Mouse (Mus musculus): ENCODE measurements around the gene Pld1. TPM values are rescaled to one million over a fixed set of nuclear protein-coding genes. Genes with fewer than 3 reads are reported as not detected.

The Pld1 gene
- not detected in 2 replicates for polyA plus RNA-seq (2012)

DNA sequence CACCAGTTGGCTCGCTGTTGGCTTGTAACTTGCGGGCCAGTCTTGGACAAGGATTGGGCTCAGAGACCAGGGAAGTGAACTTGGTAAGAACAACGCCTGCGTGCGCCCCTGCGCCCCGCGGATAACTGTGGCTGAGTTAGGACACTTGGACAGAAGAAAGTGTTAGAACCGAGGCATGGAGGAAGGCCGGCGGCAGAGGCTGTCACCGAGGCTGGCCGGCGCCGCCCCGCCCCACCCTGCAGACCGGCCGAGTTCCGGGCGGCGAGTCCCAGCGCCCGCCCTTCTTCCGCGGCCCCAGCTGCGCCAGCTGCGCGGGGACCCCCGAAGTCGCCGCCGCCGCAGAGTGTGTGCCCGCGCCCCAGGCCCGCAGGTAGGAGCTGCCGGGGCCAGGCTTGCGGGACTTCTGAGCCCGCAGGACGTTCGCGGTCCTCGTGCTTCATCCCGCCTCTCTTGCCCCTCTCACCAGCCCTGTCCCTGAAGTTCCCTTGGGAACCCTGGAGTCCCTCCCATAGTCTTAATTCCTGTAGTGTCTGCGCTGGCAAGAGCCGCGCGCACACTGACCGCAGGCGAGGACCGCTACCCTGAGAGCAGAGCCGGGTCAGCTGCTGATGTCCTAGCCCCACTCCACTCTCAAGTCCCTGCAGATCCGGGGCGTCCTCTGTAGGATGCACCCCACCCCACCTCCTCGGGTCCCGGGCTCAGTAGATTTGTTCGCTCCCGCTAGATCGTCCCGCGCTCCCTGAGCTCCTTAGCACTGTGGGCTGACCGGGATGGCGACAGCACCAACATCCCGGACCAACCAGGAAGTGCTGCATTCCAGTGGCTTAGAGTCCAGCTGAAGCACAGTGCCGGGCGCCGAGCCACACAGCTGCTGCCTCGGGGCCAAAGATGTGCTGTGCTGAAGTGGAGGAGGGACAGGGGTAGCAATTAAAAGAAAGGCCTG lies at the start of gene Pld1:
TSS of gene Pld1 (plus strand) at position 315 of the 943 bp plus-strand sequence.
- H3K36me3 ChIP-seq (ENCODE audit: control insufficient read depth), result no peaks in the 10 kb centered on the region
- TF ChIP-seq TAL1 (IDR thresholded peaks at IDR 0.05; ENCODE audit: low read length) (no peak), GATA1 (IDR thresholded peaks at IDR 0.05; ENCODE audit: low read length) (no peak)
- peaks cover 25% of the 10 kb centered on the region for H3K27me3 ChIP-seq (ENCODE audit: control insufficient read depth)
- peak within 1 kb of the TSS; percentile 54 for H3K4me3 ChIP-seq (replicated peaks)
- no peaks in the 10 kb centered on the region for H3K9me3 ChIP-seq (ENCODE audit: control insufficient read depth, low read length)
- H3K4me1 ChIP-seq (ENCODE audit: control insufficient read depth), result peaks cover 5% of the 10 kb centered on the region

DNA sequence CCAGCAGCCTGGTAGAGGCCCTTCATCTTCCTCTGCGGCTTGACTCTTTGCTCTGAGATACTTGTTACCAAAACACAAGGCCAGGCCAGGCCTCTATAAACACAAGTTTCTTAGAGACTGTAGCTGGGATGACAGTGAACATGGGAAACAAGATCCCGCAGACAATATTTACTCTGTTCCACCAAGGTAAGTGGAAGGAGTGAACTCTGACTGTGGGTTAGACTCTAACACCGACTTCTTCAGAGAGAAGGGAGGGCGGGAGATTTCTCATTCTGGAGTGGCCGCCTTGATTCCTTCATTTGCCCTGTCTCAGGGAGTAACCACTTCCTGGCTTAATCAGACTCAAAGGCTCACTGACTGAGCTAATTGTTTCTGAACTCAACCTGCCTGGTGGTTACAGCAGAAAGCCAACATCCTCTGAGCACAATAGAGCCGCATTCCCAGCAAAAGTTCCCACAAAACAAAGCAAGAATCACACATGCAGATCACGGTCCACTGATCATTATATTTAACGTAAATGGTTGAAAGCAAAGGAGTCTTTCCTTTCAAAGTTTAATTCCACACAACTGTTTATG lies 42.1 kb upstream of the Pld1 start, which contains the start of gene Tmem212:
TSS of gene Tmem212 (minus strand) at position 51 of the 575 bp plus-strand sequence.
- TF ChIP-seq GATA1 (IDR thresholded peaks at IDR 0.05; ENCODE audit: low read length) (no peak), TAL1 (IDR thresholded peaks at IDR 0.05; ENCODE audit: low read length) (no peak)
- H3K4me3 ChIP-seq (replicated peaks), result no peak within 1 kb of the TSS
- no peaks in the 10 kb centered on the region for H3K36me3 ChIP-seq (ENCODE audit: control insufficient read depth)
- H3K9me3 ChIP-seq (ENCODE audit: control insufficient read depth, low read length), result no peaks in the 10 kb centered on the region
- no peaks in the 10 kb centered on the region for H3K27me3 ChIP-seq (ENCODE audit: control insufficient read depth)
- H3K4me1 ChIP-seq (ENCODE audit: control insufficient read depth), result no peaks in the 10 kb centered on the region

DNA sequence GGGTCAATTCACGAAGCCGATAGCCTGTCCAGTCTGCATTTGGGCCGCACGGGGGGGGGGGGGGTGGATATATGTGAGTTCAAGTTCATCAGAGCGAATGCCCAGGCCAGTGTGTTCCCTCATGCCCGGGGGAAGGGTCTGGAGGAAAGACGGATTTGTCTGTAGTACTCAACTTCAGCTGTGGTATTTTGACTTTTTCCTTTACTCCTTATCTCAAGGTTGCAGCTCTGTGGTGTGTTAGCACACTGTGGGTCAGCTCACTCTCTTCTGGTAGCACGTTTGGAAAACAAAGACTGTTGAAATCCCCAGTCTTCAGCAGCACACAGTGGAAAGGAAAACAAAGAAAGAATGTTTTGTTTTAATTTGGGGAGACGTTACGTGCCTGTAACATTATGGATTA lies 40.3 kb upstream of the Pld1 start:
- no peaks in the 10 kb centered on the region for H3K4me1 ChIP-seq (ENCODE audit: control insufficient read depth)
- H3K9me3 ChIP-seq (ENCODE audit: control insufficient read depth, low read length), result no peaks in the 10 kb centered on the region
- no peak overlapping the region for H3K4me3 ChIP-seq (replicated peaks)
- TF ChIP-seq TAL1 (IDR thresholded peaks at IDR 0.05; ENCODE audit: low read length) (no peak), GATA1 (IDR thresholded peaks at IDR 0.05; ENCODE audit: low read length) (no peak)
- no peaks in the 10 kb centered on the region for H3K27me3 ChIP-seq (ENCODE audit: control insufficient read depth)
- no peaks in the 10 kb centered on the region for H3K36me3 ChIP-seq (ENCODE audit: control insufficient read depth)

DNA sequence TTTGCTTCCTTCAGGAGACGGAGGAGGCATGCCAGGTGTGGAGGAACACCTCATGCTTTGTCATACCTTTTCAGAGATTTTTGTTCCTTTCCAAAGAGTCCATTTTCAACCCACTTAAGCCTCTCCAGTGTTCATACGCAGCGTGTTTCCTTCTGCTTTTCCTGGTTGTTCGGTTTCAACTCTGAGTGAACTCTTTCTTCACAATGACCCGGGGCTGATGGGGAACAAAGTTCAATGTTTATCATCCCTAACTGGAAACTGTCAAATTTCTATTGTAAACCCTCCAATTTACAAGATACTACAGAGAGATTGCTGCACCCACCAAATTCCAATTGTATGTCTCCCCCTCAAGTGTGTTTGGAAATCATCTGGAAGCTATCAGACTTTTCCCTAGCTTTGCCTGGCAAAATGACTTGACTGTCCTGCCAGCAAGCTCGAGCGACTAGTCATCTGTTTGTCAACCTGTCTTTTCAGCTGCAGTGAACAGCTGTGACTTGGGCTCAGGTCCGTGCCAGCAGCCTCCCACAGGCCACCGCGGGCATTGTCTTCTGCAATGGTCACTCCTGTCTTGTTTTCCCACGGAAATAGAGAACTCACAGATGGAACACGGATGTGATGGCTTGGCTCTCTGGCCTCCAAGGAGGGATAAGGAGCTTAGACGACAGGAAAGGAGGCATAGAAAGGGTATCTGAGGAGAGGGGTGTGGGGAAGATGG lies 39.3 kb upstream of the Pld1 start:
- no peaks in the 10 kb centered on the region for H3K9me3 ChIP-seq (ENCODE audit: control insufficient read depth, low read length)
- H3K4me3 ChIP-seq (replicated peaks), result no peak overlapping the region
- H3K4me1 ChIP-seq (ENCODE audit: control insufficient read depth), result no peaks in the 10 kb centered on the region
- H3K27me3 ChIP-seq (ENCODE audit: control insufficient read depth), result no peaks in the 10 kb centered on the region
- no peaks in the 10 kb centered on the region for H3K36me3 ChIP-seq (ENCODE audit: control insufficient read depth)
- TF ChIP-seq GATA1 (IDR thresholded peaks at IDR 0.05; ENCODE audit: low read length) (no peak), TAL1 (IDR thresholded peaks at IDR 0.05; ENCODE audit: low read length) (no peak)

DNA sequence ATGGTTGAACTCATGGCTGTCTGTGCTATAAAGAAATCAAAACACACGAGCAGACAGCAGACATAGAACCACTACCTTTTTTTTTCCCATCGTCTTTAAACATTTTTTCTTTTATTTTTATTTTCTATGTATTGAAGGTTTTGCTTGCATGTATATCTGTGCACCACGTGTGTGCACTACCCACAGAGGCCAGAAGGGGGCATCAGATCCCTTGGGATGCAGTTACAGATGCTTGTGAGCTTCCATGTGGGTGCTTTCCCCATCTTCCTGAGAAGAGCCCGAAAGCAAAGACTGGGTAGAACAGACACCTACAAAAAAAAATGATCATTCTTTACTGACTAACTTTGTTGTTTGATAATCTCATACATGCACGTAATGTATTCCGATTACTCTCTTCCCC lies 36.6 kb upstream of the Pld1 start:
- TF ChIP-seq GATA1 (IDR thresholded peaks at IDR 0.05; ENCODE audit: low read length), result no peak
- TF ChIP-seq TAL1 (IDR thresholded peaks at IDR 0.05; ENCODE audit: low read length), result no peak
- H3K4me3 ChIP-seq (replicated peaks), result no peak overlapping the region

DNA sequence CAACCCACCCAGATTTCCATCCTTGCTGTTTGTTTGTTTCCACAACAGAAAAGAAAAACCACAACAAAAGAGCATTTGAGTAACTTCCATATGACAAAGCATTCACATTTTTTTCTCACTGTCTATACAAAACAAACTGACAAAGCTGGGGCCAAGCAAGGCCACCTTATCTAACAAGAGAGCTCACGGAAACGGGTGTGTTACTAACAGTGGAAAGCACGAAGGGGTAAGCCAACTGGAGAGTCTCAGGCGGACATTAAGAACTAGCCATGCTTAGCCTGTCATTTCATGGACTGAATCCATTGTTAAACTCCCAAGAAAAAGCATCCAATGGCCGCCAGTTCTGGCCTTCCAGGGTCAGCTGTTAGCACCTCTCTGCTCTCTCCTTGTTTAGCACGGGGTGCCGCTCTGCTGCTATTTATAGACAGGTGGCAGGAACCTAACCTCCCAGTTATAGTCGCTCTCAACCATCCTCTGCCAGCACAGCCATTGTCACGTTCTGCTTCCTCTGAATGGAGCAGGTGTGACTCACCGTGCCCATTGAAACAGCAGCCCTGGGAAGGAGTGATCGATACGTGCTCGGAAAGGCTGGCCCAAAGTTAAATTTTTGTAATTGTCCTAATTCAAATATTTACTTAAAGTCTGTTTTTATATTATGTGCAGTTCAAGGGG lies 33.7 kb upstream of the Pld1 start:
- Histone ChIP-seq H3K27me3 (ENCODE audit: control insufficient read depth) (no peaks in the 10 kb centered on the region), H3K9me3 (ENCODE audit: control insufficient read depth, low read length) (no peaks in the 10 kb centered on the region), H3K4me1 (ENCODE audit: control insufficient read depth) (peaks cover 3% of the 10 kb centered on the region), H3K36me3 (ENCODE audit: control insufficient read depth) (no peaks in the 10 kb centered on the region), H3K4me3 (replicated peaks) (no peak overlapping the region)
- no peak for TF ChIP-seq TAL1 (IDR thresholded peaks at IDR 0.05; ENCODE audit: low read length)
- no peak for TF ChIP-seq GATA1 (IDR thresholded peaks at IDR 0.05; ENCODE audit: low read length)

More for the DNA sequence above, 36.6 kb upstream of the Pld1 start:
- Histone ChIP-seq H3K27me3 (ENCODE audit: control insufficient read depth) (no peaks in the 10 kb centered on the region), H3K4me1 (ENCODE audit: control insufficient read depth) (peaks cover 3% of the 10 kb centered on the region), H3K36me3 (ENCODE audit: control insufficient read depth) (no peaks in the 10 kb centered on the region), H3K9me3 (ENCODE audit: control insufficient read depth, low read length) (no peaks in the 10 kb centered on the region)

DNA sequence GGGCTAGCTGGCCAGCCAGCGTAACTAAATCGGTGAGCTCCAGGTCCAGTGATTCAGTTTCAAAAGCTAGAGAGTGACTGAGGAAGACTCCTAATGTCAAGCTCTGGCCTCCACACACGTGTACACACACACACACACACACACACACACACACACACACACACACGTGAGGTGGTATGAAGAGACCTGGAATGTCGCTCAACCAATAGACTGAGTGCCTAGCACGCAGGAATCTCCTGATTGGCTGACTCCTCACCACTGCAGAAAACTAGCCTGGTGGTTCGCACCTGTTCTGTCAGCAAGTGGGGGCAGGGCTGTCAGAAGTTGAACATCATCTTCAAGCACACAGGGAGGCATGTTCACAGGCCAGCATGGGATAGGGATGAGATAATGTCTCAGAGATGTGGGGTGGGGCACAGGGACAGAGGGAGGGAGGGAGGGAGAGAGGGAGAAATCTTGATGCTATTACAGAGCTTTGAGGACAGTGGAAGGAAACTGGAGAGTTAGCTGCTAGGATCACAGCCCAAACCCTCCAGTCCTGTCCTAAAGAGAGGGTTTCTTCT lies 31.8 kb upstream of the Pld1 start:
- no peaks in the 10 kb centered on the region for H3K27me3 ChIP-seq (ENCODE audit: control insufficient read depth)
- TF ChIP-seq TAL1 (IDR thresholded peaks at IDR 0.05; ENCODE audit: low read length), result no peak
- H3K4me3 ChIP-seq (replicated peaks), result no peak overlapping the region

DNA sequence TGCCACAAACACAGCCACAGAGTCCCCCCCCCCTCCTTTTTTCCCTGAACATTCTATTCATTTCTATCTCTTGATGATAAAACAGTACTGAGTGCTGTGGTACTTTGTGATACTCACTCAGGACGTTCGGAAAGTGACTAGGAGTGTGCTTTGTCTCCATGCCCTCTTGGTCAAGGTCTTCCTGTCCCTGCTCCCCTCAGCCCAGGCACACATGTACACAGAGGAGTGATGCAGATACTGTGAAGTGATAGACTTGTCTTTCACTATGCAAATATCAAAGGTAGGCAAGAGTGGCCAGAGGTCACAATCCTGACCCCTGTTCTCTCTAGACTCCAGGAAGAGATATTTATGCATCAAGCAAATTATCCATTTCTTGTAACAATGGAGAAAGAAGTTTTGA lies 31.2 kb upstream of the Pld1 start:
- Histone ChIP-seq H3K4me1 (ENCODE audit: control insufficient read depth) (peaks cover 3% of the 10 kb centered on the region), H3K36me3 (ENCODE audit: control insufficient read depth) (no peaks in the 10 kb centered on the region), H3K27me3 (ENCODE audit: control insufficient read depth) (no peaks in the 10 kb centered on the region), H3K4me3 (replicated peaks) (no peak overlapping the region), H3K9me3 (ENCODE audit: control insufficient read depth, low read length) (no peaks in the 10 kb centered on the region; the same call in 1 of the 2 replicates)
- TF ChIP-seq TAL1 (IDR thresholded peaks at IDR 0.05; ENCODE audit: low read length) (no peak), GATA1 (IDR thresholded peaks at IDR 0.05; ENCODE audit: low read length) (no peak)

More for the DNA sequence above, 31.8 kb upstream of the Pld1 start:
- H3K9me3 ChIP-seq (ENCODE audit: control insufficient read depth, low read length), result no peaks in the 10 kb centered on the region; the same call in 1 of the 2 replicates
- peaks cover 3% of the 10 kb centered on the region for H3K4me1 ChIP-seq (ENCODE audit: control insufficient read depth)
- no peaks in the 10 kb centered on the region for H3K36me3 ChIP-seq (ENCODE audit: control insufficient read depth)
